Mouse (Mus musculus) heart, embryonic 15.5 days (tissue): Measurements from ENCODE around the gene Oprl1. TPM values are rescaled to one million over a fixed set of nuclear protein-coding genes. Genes with fewer than 3 reads are reported as not detected.

Experiments used
- ATAC-seq: fragments of 200-750 bp; cut with Nextera tagmentation; replicated peaks from 2 replicates; pipeline ENCODE4 v1.8.0; 2017; ENCODE audit warnings: low read depth, moderate TSS enrichment; ENCODE audit not compliant: insufficient number of reproducible peaks, insufficient read depth, low FRiP score
- H3K27ac ChIP-seq: fragments of 300-500 bp; sonication (generic); 2 replicates; pipeline ENCODE4 v1.5.1; 2015; ENCODE audit warnings: mild to moderate bottlenecking, inconsistent platforms
- H3K27me3 ChIP-seq: fragments of 300-500 bp; sonication (generic); 2 replicates; pipeline ENCODE4 v1.6.1; 2015; ENCODE audit warnings: inconsistent platforms
- H3K36me3 ChIP-seq: fragments of 300-500 bp; sonication (generic); 2 replicates; pipeline ENCODE4 v1.6.1; 2015; ENCODE audit warnings: mild to moderate bottlenecking, inconsistent platforms
- H3K4me1 ChIP-seq: fragments of 300-500 bp; sonication (generic); replicated peaks from 2 replicates; pipeline ENCODE4 v1.6.1; 2015; ENCODE audit warnings: inconsistent platforms
- H3K4me2 ChIP-seq: fragments of 300-500 bp; sonication (generic); 2 replicates; pipeline ENCODE4 v1.6.1; 2015; ENCODE audit warnings: inconsistent platforms, mild to moderate bottlenecking, moderate library complexity
- H3K4me3 ChIP-seq: fragments of 300-500 bp; sonication (generic); 2 replicates; pipeline ENCODE4 v1.5.1; 2015; ENCODE audit warnings: mild to moderate bottlenecking, inconsistent platforms
- H3K9ac ChIP-seq: fragments of 300-500 bp; sonication (generic); 2 replicates; pipeline ENCODE4 v1.6.1; 2015; ENCODE audit warnings: mild to moderate bottlenecking, inconsistent platforms
- H3K9me3 ChIP-seq: fragments of 300-500 bp; sonication (generic); replicated peaks from 2 replicates; pipeline ENCODE4 v1.6.1; 2016; ENCODE audit warnings: inconsistent platforms
- WGBS: fragments of 180-500 bp; shearing (Covaris S2); methylation state at CpG from one replicate; pipeline ENCODE4 v1.1.7; 2015; ENCODE audit warnings: mixed read lengths; 5-methylcytosine and 5-hydroxymethylcytosine counted together
- polyA plus RNA-seq: library from polyadenylated mRNA; unstranded; fragments of >200 nt; fragmentation: Nextera tagmentation; extraction: Ambion mirVana; gene quantifications from 2 replicates; pipeline ENCODE4 v1.2.1, GENCODE M21; 2015

The Oprl1 gene
- polyA plus RNA-seq, 1 experiment from 2014 or later: 1.8 TPM

GRCm38 (mm10) chr2:181766672-181767557 is 52.1 kb downstream of the Oprl1 start:
- no peak overlapping the region for H3K27ac ChIP-seq
- peaks cover 21% of the 10 kb centered on the region for H3K27me3 ChIP-seq
- H3K4me3 ChIP-seq: no peak overlapping the region
- no peaks in the 10 kb centered on the region for H3K9me3 ChIP-seq
- no peak for ATAC-seq
- no peak overlapping the region for H3K9ac ChIP-seq
- H3K4me2 ChIP-seq: no peak overlapping the region
- 59% methylated on average over 14 of the region's 14 CpGs for WGBS
- no peaks in the 10 kb centered on the region for H3K36me3 ChIP-seq
- no peaks in the 10 kb centered on the region for H3K4me1 ChIP-seq

DNA sequence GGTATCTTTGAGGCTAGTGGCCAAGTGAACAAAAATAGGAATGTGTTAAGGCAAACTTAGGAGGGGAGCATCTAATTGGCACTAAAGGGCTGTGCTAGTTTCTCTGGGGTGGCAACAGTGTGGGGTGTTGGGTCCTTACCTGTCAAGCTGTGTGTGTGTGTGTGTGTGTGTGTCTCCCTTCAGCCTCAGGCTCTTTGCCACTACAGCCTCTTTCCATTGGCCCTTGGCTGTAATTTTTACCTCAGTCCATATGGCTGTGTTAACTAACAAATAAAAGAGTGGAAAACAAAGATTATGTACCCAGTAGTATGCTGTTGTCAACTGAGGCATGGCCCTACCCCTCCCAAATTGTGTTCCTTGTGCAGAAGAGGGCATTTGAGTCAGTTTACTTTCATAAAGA is 53.6 kb downstream of the Oprl1 start:
- no peak overlapping the region for H3K4me3 ChIP-seq
- no peak overlapping the region for H3K4me2 ChIP-seq
- no peak for ATAC-seq
- H3K27ac ChIP-seq: no peak overlapping the region
- no peak overlapping the region for H3K9ac ChIP-seq
- H3K36me3 ChIP-seq: no peaks in the 10 kb centered on the region
- no peaks in the 10 kb centered on the region for H3K4me1 ChIP-seq
- peaks cover 10% of the 10 kb centered on the region for H3K27me3 ChIP-seq
- H3K9me3 ChIP-seq: no peaks in the 10 kb centered on the region

GRCm38 (mm10) chr2:181769397-181769796 is 54.6 kb downstream of the Oprl1 start:
- H3K9ac ChIP-seq: no peak overlapping the region
- no peak overlapping the region for H3K4me2 ChIP-seq
- WGBS: 75% methylated on average over 2 of the region's 2 CpGs
- peaks cover 6% of the 10 kb centered on the region for H3K27me3 ChIP-seq
- no peaks in the 10 kb centered on the region for H3K9me3 ChIP-seq
- H3K36me3 ChIP-seq: no peaks in the 10 kb centered on the region
- no peaks in the 10 kb centered on the region for H3K4me1 ChIP-seq
- H3K27ac ChIP-seq: no peak overlapping the region
- no peak overlapping the region for H3K4me3 ChIP-seq
- no peak for ATAC-seq

Other genes starting within 250 kb of the Oprl1 start
- 0.10 and 0.26 TPM in 2 replicates for gene Abhd16b, start 221.8 kb upstream of the Oprl1 start, polyA plus RNA-seq
- 105 and 117 TPM in 2 replicates for gene Tpd52l2, start 217.9 kb upstream of the Oprl1 start, polyA plus RNA-seq
- 70.3 and 83.3 TPM in 2 replicates for gene Dnajc5, start 194.5 kb upstream of the Oprl1 start, polyA plus RNA-seq
- gene Uckl1, start 130.1 kb upstream of the Oprl1 start, polyA plus RNA-seq: 61.8 and 71.6 TPM in 2 replicates
- gene Prpf6, start 123.1 kb upstream of the Oprl1 start, polyA plus RNA-seq: 38.9 and 45.5 TPM in 2 replicates
- 23.1 and 35.8 TPM in 2 replicates for gene Zfp512b, start 122.2 kb upstream of the Oprl1 start, polyA plus RNA-seq
- gene Samd10, start 115.8 kb upstream of the Oprl1 start, polyA plus RNA-seq: 9.6 and 14.9 TPM in 2 replicates
- gene Gm29797, start 58.0 kb upstream of the Oprl1 start, polyA plus RNA-seq: not detected in 2 replicates
- gene Sox18, start 43.4 kb upstream of the Oprl1 start, polyA plus RNA-seq: 41.9 and 47.2 TPM in 2 replicates
- gene Tcea2, start 34.7 kb upstream of the Oprl1 start, polyA plus RNA-seq: 13.5 and 19.2 TPM in 2 replicates
- 30.9 and 45.3 TPM in 2 replicates for gene Rgs19, start 21.0 kb upstream of the Oprl1 start, polyA plus RNA-seq
- gene Lkaaear1, start 16.6 kb upstream of the Oprl1 start, polyA plus RNA-seq: not detected in 2 replicates
- gene Myt1, start 48.3 kb downstream of the Oprl1 start, polyA plus RNA-seq: 0.06 and 0.38 TPM in 2 replicates
- 27.0 and 29.3 TPM in 2 replicates for gene Pcmtd2, start 122.8 kb downstream of the Oprl1 start, polyA plus RNA-seq
- 37.9 and 41.5 TPM in 2 replicates for gene Polr3k, start 149.3 kb downstream of the Oprl1 start, polyA plus RNA-seq